Mouse (Mus musculus): Measurements from ENCODE around the gene Samd1. TPM values are rescaled to one million over a fixed set of nuclear protein-coding genes. Genes with fewer than 3 reads are reported as not detected.

Samd1 gene
- polyA plus RNA-seq, 1 experiment from 2014 or later: 3.6 TPM

DNA sequence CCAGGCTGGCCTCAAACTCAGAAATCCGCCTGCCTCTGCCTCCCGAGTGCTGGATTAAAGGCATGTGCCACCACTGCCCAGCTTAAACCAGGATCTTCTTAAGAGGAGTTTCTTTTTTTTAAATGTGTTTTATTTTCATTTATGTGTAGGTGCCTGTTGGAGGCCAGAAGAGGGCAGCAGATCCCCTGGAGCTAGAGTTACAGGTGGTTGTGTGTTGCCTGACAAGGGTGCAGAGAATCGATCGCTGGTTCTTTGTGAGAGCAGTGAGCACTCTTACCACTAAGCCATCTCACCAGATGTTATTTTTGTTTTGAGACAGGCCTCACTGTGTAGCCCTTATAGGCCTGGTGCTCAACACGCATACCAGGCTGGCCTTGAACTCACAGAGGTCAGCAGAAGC, 18.4 kb downstream of the Samd1 start:
- Histone ChIP-seq H3K4me2 (ENCODE audit: low read depth, low read length) (no peak overlapping the region), H3K4me1 (ENCODE audit: control insufficient read depth, low read depth, low read length) (peaks cover 12% of the 10 kb centered on the region), H3K27ac (ENCODE audit: low read length) (no peak overlapping the region), H3K9ac (ENCODE audit: low read depth, low read length) (no peak overlapping the region), H3K36me3 (ENCODE audit: control insufficient read depth, insufficient read depth) (no peaks in the 10 kb centered on the region), H3K9me3 (replicated peaks; ENCODE audit: control insufficient read depth, low read length) (no peaks in the 10 kb centered on the region), H3K4me3 (ENCODE audit: low read depth, low read length) (no peak overlapping the region), H3K27me3 (ENCODE audit: control insufficient read depth, insufficient read depth, low read depth, low read length) (peaks cover 50% of the 10 kb centered on the region)
- ATAC-seq (ENCODE audit: low read depth): no peak
- WGBS (ENCODE audit: insufficient replicate concordance): 73% methylated on average over 5 of the region's 5 CpGs

DNA sequence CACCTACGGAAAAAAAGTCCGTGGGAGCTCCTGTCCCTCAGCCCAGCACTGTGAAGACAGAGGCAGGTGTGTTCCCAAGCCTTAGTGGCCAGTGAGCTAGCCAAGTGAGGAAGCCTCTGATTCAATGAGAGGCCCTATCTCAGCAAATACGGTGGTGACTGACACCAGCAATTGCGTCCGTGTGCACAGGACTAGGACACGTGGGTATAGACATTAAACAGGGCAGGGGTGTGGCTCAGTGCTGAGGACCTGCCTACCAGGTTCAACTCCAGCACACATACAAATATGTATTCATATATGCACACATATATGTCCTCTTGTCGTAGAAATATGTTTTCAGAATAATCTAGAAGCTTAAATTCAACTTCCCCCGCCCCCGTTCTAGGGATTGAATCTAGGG, 22.3 kb downstream of the Samd1 start:
- Histone ChIP-seq H3K4me1 (ENCODE audit: control insufficient read depth, low read depth, low read length) (no peaks in the 10 kb centered on the region; the same call in 1 of the 2 replicates), H3K27ac (ENCODE audit: low read length) (no peak overlapping the region), H3K4me2 (ENCODE audit: low read depth, low read length) (no peak overlapping the region), H3K27me3 (ENCODE audit: control insufficient read depth, insufficient read depth, low read depth, low read length) (peaks cover 48% of the 10 kb centered on the region), H3K9ac (ENCODE audit: low read depth, low read length) (no peak overlapping the region), H3K4me3 (ENCODE audit: low read depth, low read length) (no peak overlapping the region), H3K9me3 (replicated peaks; ENCODE audit: control insufficient read depth, low read length) (no peaks in the 10 kb centered on the region), H3K36me3 (ENCODE audit: control insufficient read depth, insufficient read depth) (no peaks in the 10 kb centered on the region)
- 60% methylated on average over 9 of the region's 9 CpGs for WGBS (ENCODE audit: insufficient replicate concordance)
- ATAC-seq (ENCODE audit: low read depth): no peak

DNA sequence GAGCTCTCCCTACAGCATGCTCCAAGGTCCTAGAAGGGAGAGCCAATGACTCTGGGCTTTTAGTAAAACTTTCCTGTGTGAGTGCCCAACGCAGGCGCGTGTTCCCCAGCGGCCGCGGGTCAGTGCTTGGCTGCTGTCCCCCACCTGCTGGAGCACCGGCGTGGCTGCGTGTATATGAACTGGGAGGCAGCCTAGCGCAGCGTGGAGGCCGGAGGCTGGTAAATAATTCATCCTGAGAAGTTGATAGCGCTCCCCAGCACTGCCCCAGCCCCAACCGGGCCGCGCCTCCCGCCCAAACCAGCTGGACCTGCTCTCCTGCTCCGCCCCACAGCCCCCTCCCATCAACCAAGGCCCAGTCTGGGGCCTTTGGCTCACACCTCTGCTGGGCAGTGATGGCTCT, 23.6 kb downstream of the Samd1 start, which contains the start of gene Palm3:
Gene Palm3, plus strand, starts transcription at position 376 of the 400 bp plus-strand sequence.
- H3K36me3 ChIP-seq (ENCODE audit: control insufficient read depth, insufficient read depth): no peaks in the 10 kb centered on the region
- no peak within 1 kb of the TSS for H3K4me2 ChIP-seq (ENCODE audit: low read depth, low read length)
- 20% methylated on average over 18 of the region's 18 CpGs for WGBS (ENCODE audit: insufficient replicate concordance)
- H3K9me3 ChIP-seq (replicated peaks; ENCODE audit: control insufficient read depth, low read length): no peaks in the 10 kb centered on the region
- H3K4me1 ChIP-seq (ENCODE audit: control insufficient read depth, low read depth, low read length): peaks cover 5% of the 10 kb centered on the region
- H3K27me3 ChIP-seq (ENCODE audit: control insufficient read depth, insufficient read depth, low read depth, low read length): peaks cover 60% of the 10 kb centered on the region
- no peak within 1 kb of the TSS for H3K9ac ChIP-seq (ENCODE audit: low read depth, low read length)
- no peak within 1 kb of the TSS for H3K4me3 ChIP-seq (ENCODE audit: low read depth, low read length)
- H3K27ac ChIP-seq (ENCODE audit: low read length): no peak within 1 kb of the TSS
- no peak for ATAC-seq (ENCODE audit: low read depth)

DNA sequence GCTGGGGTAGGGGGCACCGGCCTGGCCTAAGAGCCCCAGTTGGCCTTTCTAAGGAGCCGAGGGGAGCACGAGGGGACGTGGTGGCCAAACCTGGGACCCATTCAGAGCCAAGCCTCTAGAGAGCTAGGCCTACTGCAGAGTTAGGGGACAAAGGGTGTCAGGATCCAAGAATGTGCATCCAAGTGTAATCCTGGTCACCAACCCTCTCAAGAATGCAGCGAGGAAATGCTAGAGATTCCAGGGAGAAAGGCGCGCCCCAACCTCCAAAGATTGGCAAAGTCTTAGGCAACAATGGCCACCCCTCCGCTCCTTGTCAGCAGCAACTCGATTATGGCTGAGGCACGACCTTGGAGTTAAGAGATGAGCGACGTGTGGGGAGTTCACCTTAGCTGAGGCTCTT, 24.1 kb downstream of the Samd1 start:
- no peaks in the 10 kb centered on the region for H3K9me3 ChIP-seq (replicated peaks; ENCODE audit: control insufficient read depth, low read length)
- no peak overlapping the region for H3K9ac ChIP-seq (ENCODE audit: low read depth, low read length)
- no peak overlapping the region for H3K27ac ChIP-seq (ENCODE audit: low read length)
- WGBS (ENCODE audit: insufficient replicate concordance): 39% methylated on average over 12 of the region's 12 CpGs
- no peak overlapping the region for H3K4me2 ChIP-seq (ENCODE audit: low read depth, low read length)
- H3K36me3 ChIP-seq (ENCODE audit: control insufficient read depth, insufficient read depth): no peaks in the 10 kb centered on the region
- H3K27me3 ChIP-seq (ENCODE audit: control insufficient read depth, insufficient read depth, low read depth, low read length): peaks cover 64% of the 10 kb centered on the region
- no peak overlapping the region for H3K4me3 ChIP-seq (ENCODE audit: low read depth, low read length)
- H3K4me1 ChIP-seq (ENCODE audit: control insufficient read depth, low read depth, low read length): peaks cover 6% of the 10 kb centered on the region
- ATAC-seq (ENCODE audit: low read depth): no peak

DNA sequence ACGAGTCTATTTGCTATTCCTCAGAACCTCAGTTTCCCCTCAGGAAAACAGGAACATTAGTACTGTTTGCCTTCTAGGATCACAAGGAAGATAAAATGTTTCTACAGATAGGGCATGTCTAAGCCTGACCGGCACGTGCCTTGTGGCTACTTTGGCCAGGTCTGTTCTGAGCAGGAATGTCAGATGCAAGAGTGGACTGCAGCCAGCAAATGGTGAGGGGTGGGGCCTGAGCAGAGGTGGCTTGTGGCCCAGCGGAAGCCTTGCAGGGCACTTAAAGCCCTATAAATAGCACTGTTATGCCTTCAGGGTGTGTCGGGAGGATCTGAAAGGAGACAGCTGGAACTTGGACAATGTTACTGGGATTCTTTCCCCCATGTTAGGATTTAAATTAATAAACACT, 25.6 kb downstream of the Samd1 start:
- ATAC-seq (ENCODE audit: low read depth): no peak
- peaks cover 69% of the 10 kb centered on the region for H3K27me3 ChIP-seq (ENCODE audit: control insufficient read depth, insufficient read depth, low read depth, low read length)

DNA sequence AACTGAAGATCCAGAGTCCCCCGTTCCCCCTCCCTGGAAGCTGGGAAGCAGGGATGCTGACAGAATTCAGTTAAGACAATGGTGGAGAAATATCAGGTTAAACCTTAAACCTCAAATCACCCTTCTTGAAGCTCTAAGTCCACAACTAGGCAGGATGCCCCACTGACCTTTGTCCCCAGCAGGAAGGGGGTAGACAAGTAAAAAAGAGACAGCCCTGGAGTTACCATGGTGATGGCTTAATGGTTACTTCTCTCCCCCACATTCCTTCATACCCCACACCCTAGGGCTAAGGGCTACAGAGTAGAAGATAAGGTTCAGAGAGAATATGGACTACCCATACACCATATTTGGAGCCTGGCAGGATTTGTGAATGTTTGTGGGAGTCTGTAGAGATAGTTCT, 26.2 kb downstream of the Samd1 start:
- Histone ChIP-seq H3K4me1 (ENCODE audit: control insufficient read depth, low read depth, low read length) (peaks cover 6% of the 10 kb centered on the region), H3K27ac (ENCODE audit: low read length) (no peak overlapping the region), H3K4me2 (ENCODE audit: low read depth, low read length) (no peak overlapping the region), H3K36me3 (ENCODE audit: control insufficient read depth, insufficient read depth) (no peaks in the 10 kb centered on the region), H3K4me3 (ENCODE audit: low read depth, low read length) (no peak overlapping the region), H3K9me3 (replicated peaks; ENCODE audit: control insufficient read depth, low read length) (no peaks in the 10 kb centered on the region), H3K27me3 (ENCODE audit: control insufficient read depth, insufficient read depth, low read depth, low read length) (peaks cover 65% of the 10 kb centered on the region), H3K9ac (ENCODE audit: low read depth, low read length) (no peak overlapping the region)
- ATAC-seq (ENCODE audit: low read depth): no peak
- WGBS (ENCODE audit: insufficient replicate concordance): 46% methylated on average over 1 of the region's 1 CpGs

More for the DNA sequence above, 25.6 kb downstream of the Samd1 start:
- peaks cover 6% of the 10 kb centered on the region for H3K4me1 ChIP-seq (ENCODE audit: control insufficient read depth, low read depth, low read length)
- no peak overlapping the region for H3K9ac ChIP-seq (ENCODE audit: low read depth, low read length)
- no peaks in the 10 kb centered on the region for H3K9me3 ChIP-seq (replicated peaks; ENCODE audit: control insufficient read depth, low read length)
- no peak overlapping the region for H3K4me3 ChIP-seq (ENCODE audit: low read depth, low read length)
- H3K4me2 ChIP-seq (ENCODE audit: low read depth, low read length): no peak overlapping the region
- no peak overlapping the region for H3K27ac ChIP-seq (ENCODE audit: low read length)
- WGBS (ENCODE audit: insufficient replicate concordance): 21% methylated on average over 5 of the region's 5 CpGs
- H3K36me3 ChIP-seq (ENCODE audit: control insufficient read depth, insufficient read depth): no peaks in the 10 kb centered on the region

DNA sequence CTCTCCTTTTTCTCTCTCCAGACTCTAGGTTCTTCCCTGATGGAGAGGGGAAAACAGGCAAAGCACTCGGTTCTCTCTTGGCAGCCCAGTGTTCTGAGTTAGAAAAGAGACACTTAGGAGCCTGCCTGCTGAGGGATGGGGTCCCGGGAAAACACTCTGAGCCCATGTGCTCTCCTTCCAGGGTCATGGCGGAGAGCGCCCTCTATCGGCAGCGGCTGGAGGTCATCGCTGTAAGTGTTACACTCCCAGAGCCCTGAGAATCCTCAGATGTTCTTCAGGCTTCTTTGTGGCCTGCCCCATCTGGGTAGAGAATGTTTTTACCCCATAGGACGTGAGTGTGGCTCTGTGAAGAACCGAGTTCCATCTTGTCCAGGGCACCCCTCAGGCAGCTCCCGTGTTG, 26.7 kb downstream of the Samd1 start:
- H3K4me3 ChIP-seq (ENCODE audit: low read depth, low read length): no peak overlapping the region
- no peaks in the 10 kb centered on the region for H3K9me3 ChIP-seq (replicated peaks; ENCODE audit: control insufficient read depth, low read length)
- no peak overlapping the region for H3K9ac ChIP-seq (ENCODE audit: low read depth, low read length)
- no peaks in the 10 kb centered on the region for H3K36me3 ChIP-seq (ENCODE audit: control insufficient read depth, insufficient read depth)
- WGBS (ENCODE audit: insufficient replicate concordance): 17% methylated on average over 10 of the region's 10 CpGs
- H3K4me1 ChIP-seq (ENCODE audit: control insufficient read depth, low read depth, low read length): peaks cover 6% of the 10 kb centered on the region
- H3K27me3 ChIP-seq (ENCODE audit: control insufficient read depth, insufficient read depth, low read depth, low read length): peaks cover 65% of the 10 kb centered on the region
- H3K27ac ChIP-seq (ENCODE audit: low read length): no peak overlapping the region
- ATAC-seq (ENCODE audit: low read depth): no peak
- no peak overlapping the region for H3K4me2 ChIP-seq (ENCODE audit: low read depth, low read length)

DNA sequence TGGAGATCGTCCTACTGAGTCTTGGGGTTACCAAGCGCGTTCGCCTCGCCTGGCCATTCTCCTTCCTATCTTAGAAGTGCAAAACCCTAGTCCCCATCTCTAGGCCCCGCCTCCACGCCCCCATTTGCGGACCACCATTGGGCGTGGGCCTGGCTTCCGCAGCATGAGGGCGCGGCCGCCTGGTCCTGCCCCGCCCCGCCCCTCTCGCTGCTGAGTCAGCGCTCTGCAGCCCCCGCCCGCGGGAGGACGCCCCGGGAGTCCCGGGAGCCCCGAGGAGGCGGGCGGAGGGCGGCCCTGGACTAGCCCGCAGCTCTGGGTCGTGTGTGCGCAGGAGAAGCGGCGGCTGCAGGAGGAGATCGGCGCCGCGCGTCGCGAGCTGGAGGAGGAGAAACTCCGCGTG, 28.4 kb downstream of the Samd1 start:
- H3K9me3 ChIP-seq (replicated peaks; ENCODE audit: control insufficient read depth, low read length): no peaks in the 10 kb centered on the region
- no peaks in the 10 kb centered on the region for H3K36me3 ChIP-seq (ENCODE audit: control insufficient read depth, insufficient read depth)
- H3K4me1 ChIP-seq (ENCODE audit: control insufficient read depth, low read depth, low read length): peaks cover 6% of the 10 kb centered on the region
- H3K27ac ChIP-seq (ENCODE audit: low read length): no peak overlapping the region
- under 1% methylated on average over 41 of the region's 41 CpGs for WGBS (ENCODE audit: insufficient replicate concordance)
- H3K9ac ChIP-seq (ENCODE audit: low read depth, low read length): no peak overlapping the region
- peak overlapping the region; percentile 55 for H3K4me2 ChIP-seq (ENCODE audit: low read depth, low read length)
- peaks cover 54% of the 10 kb centered on the region for H3K27me3 ChIP-seq (ENCODE audit: control insufficient read depth, insufficient read depth, low read depth, low read length)
- peak; percentile 59 for ATAC-seq (ENCODE audit: low read depth)
- H3K4me3 ChIP-seq (ENCODE audit: low read depth, low read length): peak overlapping the region; percentile 34; the same call in 1 of the 2 replicates

DNA sequence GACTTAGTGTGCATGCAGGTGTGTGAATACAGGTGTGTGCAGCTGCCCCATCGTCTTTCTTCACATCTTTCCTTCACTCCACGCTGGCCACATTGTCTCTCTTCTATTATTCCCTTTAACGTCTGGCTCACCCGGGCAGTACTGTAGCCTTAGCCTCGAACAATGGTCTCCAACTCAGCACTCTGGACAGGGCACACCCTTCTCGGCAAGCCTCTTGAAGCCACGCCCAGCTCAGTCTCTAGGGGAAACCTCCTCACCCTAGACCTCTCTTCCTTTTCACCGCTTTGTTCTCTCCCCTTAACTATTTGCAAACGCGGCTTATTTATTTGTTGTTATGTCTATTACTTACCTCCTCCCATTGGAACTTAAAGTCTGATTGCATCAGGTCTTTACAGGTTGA, 30.0 kb downstream of the Samd1 start:
- WGBS (ENCODE audit: insufficient replicate concordance): 10% methylated on average over 10 of the region's 10 CpGs
- H3K4me3 ChIP-seq (ENCODE audit: low read depth, low read length): no peak overlapping the region

More for the DNA sequence above, 30.0 kb downstream of the Samd1 start:
- no peak for ATAC-seq (ENCODE audit: low read depth)
- Histone ChIP-seq H3K9me3 (replicated peaks; ENCODE audit: control insufficient read depth, low read length) (no peaks in the 10 kb centered on the region), H3K9ac (ENCODE audit: low read depth, low read length) (no peak overlapping the region), H3K4me1 (ENCODE audit: control insufficient read depth, low read depth, low read length) (peaks cover 6% of the 10 kb centered on the region), H3K27ac (ENCODE audit: low read length) (no peak overlapping the region), H3K4me2 (ENCODE audit: low read depth, low read length) (no peak overlapping the region), H3K27me3 (ENCODE audit: control insufficient read depth, insufficient read depth, low read depth, low read length) (peaks cover 42% of the 10 kb centered on the region), H3K36me3 (ENCODE audit: control insufficient read depth, insufficient read depth) (no peaks in the 10 kb centered on the region)

All from liver, embryonic 16.5 days (tissue).